Mouse (Mus musculus) erythroblast, embryonic 14.5 days (primary cell): ENCODE measurements around the gene Oxct2b. TPM values are rescaled to one million over a fixed set of nuclear protein-coding genes. Genes with fewer than 3 reads are reported as not detected.

ENCODE experiments used
- H3K27me3 ChIP-seq: 2 replicates; pipeline ENCODE4 v1.6.1; 2012; ENCODE audit warnings: inconsistent platforms; ENCODE audit not compliant: control insufficient read depth
- H3K36me3 ChIP-seq: 2 replicates; pipeline ENCODE4 v1.6.1; 2012; ENCODE audit warnings: mild to moderate bottlenecking, inconsistent platforms; ENCODE audit not compliant: control insufficient read depth
- H3K4me1 ChIP-seq: 2 replicates; pipeline ENCODE4 v1.6.1; 2012; ENCODE audit warnings: inconsistent platforms; ENCODE audit not compliant: control insufficient read depth
- H3K4me3 ChIP-seq: replicated peaks from 2 replicates; pipeline ENCODE3; 2012; ENCODE audit warnings: moderate library complexity, mild to moderate bottlenecking, inconsistent platforms
- H3K9me3 ChIP-seq: 2 replicates; pipeline ENCODE4 v1.6.1; 2012; ENCODE audit warnings: low read length, inconsistent platforms, mixed read lengths; ENCODE audit not compliant: control insufficient read depth
- GATA1 ChIP-seq: IDR thresholded peaks from 2 replicates; pipeline ENCODE4 v1.6.1; 2012; ENCODE audit warnings: low read length, inconsistent platforms, mixed read lengths
- TAL1 ChIP-seq: IDR thresholded peaks from 3 replicates; pipeline ENCODE4 v1.6.1; 2012; ENCODE audit warnings: low read length, inconsistent platforms, mixed read lengths
- polyA plus RNA-seq: library from polyadenylated mRNA; stranded (reverse); fragments of >175 nt; gene quantifications from 2 replicates; pipeline ENCODE4 v1.2.3, GENCODE M21; 2012

Gene Oxct2b
- polyA plus RNA-seq, 1 experiment, result not detected

- Histone ChIP-seq H3K36me3 (no peaks in the 10 kb centered on the region), H3K27me3 (peaks cover 22% of the 10 kb centered on the region), H3K4me3 (no peak overlapping the region), H3K4me1 (peaks cover 3% of the 10 kb centered on the region), H3K9me3 (no peaks in the 10 kb centered on the region)
- TF ChIP-seq TAL1 (no peak), GATA1 (no peak)
These were observed 48.1 kb downstream of the Oxct2b start for GRCm38 (mm10) chr4:123164157-123164556.

Other genes starting within 250 kb of the Oxct2b start
- gene Cap1, start 230.2 kb upstream of the Oxct2b start, polyA plus RNA-seq, result 0.52 and 0.64 TPM in 2 replicates
- not detected in 2 replicates for gene Mfsd2a, start 155.1 kb upstream of the Oxct2b start, polyA plus RNA-seq
- 0.02 TPM in 1 of 2 replicates, not detected in the other for gene Mycl, start 120.6 kb upstream of the Oxct2b start, polyA plus RNA-seq
- 0.04 TPM in 1 of 2 replicates, not detected in the other for gene Trit1, start 99.7 kb upstream of the Oxct2b start, polyA plus RNA-seq
- gene Bmp8b, start 11.1 kb upstream of the Oxct2b start, polyA plus RNA-seq, result not detected in 2 replicates
- 0.44 and 0.53 TPM in 2 replicates for gene Ppie, start 23.7 kb downstream of the Oxct2b start, polyA plus RNA-seq
- not detected in 2 replicates for gene Hpcal4, start 67.0 kb downstream of the Oxct2b start, polyA plus RNA-seq
- not detected in 2 replicates for gene Nt5c1a, start 85.2 kb downstream of the Oxct2b start, polyA plus RNA-seq
- not detected in 2 replicates for gene Heyl, start 117.3 kb downstream of the Oxct2b start, polyA plus RNA-seq
- gene Pabpc4, start 146.1 kb downstream of the Oxct2b start, polyA plus RNA-seq, result 693 and 748 TPM in 2 replicates
- not detected in 2 replicates for gene Oxct2a, start 207.4 kb downstream of the Oxct2b start, polyA plus RNA-seq
- not detected in 2 replicates for gene Bmp8a, start 227.0 kb downstream of the Oxct2b start, polyA plus RNA-seq